Mouse (Mus musculus) CD4-positive, CD25-positive, alpha-beta regulatory T cell, adult 9 weeks (primary cell): ENCODE measurements around the gene Ndufb2. TPM values are rescaled to one million over a fixed set of nuclear protein-coding genes. Genes with fewer than 3 reads are reported as not detected.

Source experiments
- polyA plus RNA-seq: library from polyadenylated mRNA; unstranded; fragments of 100-300 nt; shearing (Covaris generic); gene quantifications from one replicate; pipeline ENCODE4 v1.2.1, GENCODE M21; 2017

The Ndufb2 gene
- 142 TPM for polyA plus RNA-seq

GRCm38 (mm10) chr6:39592401-39593214 lies at the start of gene Ndufb2:
Gene Ndufb2 (plus strand): TSS chr6:39592574.

GRCm38 (mm10) chr6:39557723-39558261 lies 34.6 kb upstream of the Ndufb2 start, which contains the start of gene Dennd2a:
Gene Dennd2a (minus strand): TSS chr6:39557867.

GRCm38 (mm10) chr6:39573791-39574554 lies 18.4 kb upstream of the Ndufb2 start, which contains the start of gene Adck2:
Gene Adck2 (plus strand): TSS chr6:39573873.

GRCm38 (mm10) chr6:39585517-39585916 lies 6.9 kb upstream of the Ndufb2 start, which contains the start of gene Gm42420:
Gene Gm42420 (plus strand): TSS chr6:39585753.

Other genes starting within 250 kb of the Ndufb2 start
- gene Slc37a3, start 214.9 kb upstream of the Ndufb2 start, polyA plus RNA-seq = 52.8 TPM
- gene Rab19, start 211.4 kb upstream of the Ndufb2 start, polyA plus RNA-seq = 51.1 TPM
- gene Mkrn1, start 172.1 kb upstream of the Ndufb2 start, polyA plus RNA-seq = 110 TPM
- gene Dennd2a, start 34.7 kb upstream of the Ndufb2 start, polyA plus RNA-seq = 0.31 TPM
- gene Adck2, start 18.7 kb upstream of the Ndufb2 start, polyA plus RNA-seq = 51.3 TPM
- 1.6 TPM for gene Gm42420, start 6.8 kb upstream of the Ndufb2 start, polyA plus RNA-seq
- 9.6 TPM for gene Braf, start 132.9 kb downstream of the Ndufb2 start, polyA plus RNA-seq
- 197 TPM for gene Mrps33, start 218.4 kb downstream of the Ndufb2 start, polyA plus RNA-seq